Mouse (Mus musculus): Measurements from ENCODE around the gene Tsnaxip1.

Tsnaxip1 gene

GRCm38 (mm10) chr8:105860143-105860981, 32.8 kb downstream of the Tsnaxip1 start, which contains the start of gene Nutf2:
Nutf2 (plus strand) TSS chr8:105860580.
- DNase-seq (ENCODE audit: low read depth in 1 of 2, low spot score in 2 of 2): peak; percentile 83 to 91

- no peak for DNase-seq (ENCODE audit: low read depth in 1 of 2, low spot score in 2 of 2)
These were observed 34.4 kb downstream of the Tsnaxip1 start for GRCm38 (mm10) chr8:105861951-105862350.

- DNase-seq (ENCODE audit: low read depth in 1 of 2, low spot score in 2 of 2): no peak
These were observed 39.0 kb downstream of the Tsnaxip1 start for GRCm38 (mm10) chr8:105866364-105867029.

GRCm38 (mm10) chr8:105874301-105874700, 46.8 kb downstream of the Tsnaxip1 start:
- no peak for DNase-seq (ENCODE audit: low read depth in 1 of 2, low spot score in 2 of 2)

- peak; percentile 59 to 82 for DNase-seq (ENCODE audit: low read depth in 1 of 2, low spot score in 2 of 2)
These were observed 53.4 kb downstream of the Tsnaxip1 start, which contains the start of gene Edc4 for GRCm38 (mm10) chr8:105880754-105881520. Edc4 (plus strand) TSS chr8:105880881.

- DNase-seq (ENCODE audit: low read depth in 1 of 2, low spot score in 2 of 2): no peak
These were observed 62.4 kb downstream of the Tsnaxip1 start for GRCm38 (mm10) chr8:105889756-105890465.

- no peak for DNase-seq (ENCODE audit: low read depth in 1 of 2, low spot score in 2 of 2)
These were observed 63.3 kb downstream of the Tsnaxip1 start for GRCm38 (mm10) chr8:105890870-105891269.

GRCm38 (mm10) chr8:105892432-105892831, 64.9 kb downstream of the Tsnaxip1 start:
- no peak for DNase-seq (ENCODE audit: low read depth in 1 of 2, low spot score in 2 of 2)

GRCm38 (mm10) chr8:105893339-105893738, 65.8 kb downstream of the Tsnaxip1 start, which contains the start of gene Nrn1l:
Nrn1l (plus strand) TSS chr8:105893567.
- no peak for DNase-seq (ENCODE audit: low read depth in 1 of 2, low spot score in 2 of 2)

Measured in monocyte, adult 2 months (primary cell).